Mouse (Mus musculus): Measurements from ENCODE around the gene Mettl18. TPM values are rescaled to one million over a fixed set of nuclear protein-coding genes. Genes with fewer than 3 reads are reported as not detected.

The Mettl18 gene
- 9.3 and 10.6 TPM in 2 replicates for polyA plus RNA-seq (2014; fragmentation: Nextera tagmentation; extraction: Ambion mirVana)

DNA sequence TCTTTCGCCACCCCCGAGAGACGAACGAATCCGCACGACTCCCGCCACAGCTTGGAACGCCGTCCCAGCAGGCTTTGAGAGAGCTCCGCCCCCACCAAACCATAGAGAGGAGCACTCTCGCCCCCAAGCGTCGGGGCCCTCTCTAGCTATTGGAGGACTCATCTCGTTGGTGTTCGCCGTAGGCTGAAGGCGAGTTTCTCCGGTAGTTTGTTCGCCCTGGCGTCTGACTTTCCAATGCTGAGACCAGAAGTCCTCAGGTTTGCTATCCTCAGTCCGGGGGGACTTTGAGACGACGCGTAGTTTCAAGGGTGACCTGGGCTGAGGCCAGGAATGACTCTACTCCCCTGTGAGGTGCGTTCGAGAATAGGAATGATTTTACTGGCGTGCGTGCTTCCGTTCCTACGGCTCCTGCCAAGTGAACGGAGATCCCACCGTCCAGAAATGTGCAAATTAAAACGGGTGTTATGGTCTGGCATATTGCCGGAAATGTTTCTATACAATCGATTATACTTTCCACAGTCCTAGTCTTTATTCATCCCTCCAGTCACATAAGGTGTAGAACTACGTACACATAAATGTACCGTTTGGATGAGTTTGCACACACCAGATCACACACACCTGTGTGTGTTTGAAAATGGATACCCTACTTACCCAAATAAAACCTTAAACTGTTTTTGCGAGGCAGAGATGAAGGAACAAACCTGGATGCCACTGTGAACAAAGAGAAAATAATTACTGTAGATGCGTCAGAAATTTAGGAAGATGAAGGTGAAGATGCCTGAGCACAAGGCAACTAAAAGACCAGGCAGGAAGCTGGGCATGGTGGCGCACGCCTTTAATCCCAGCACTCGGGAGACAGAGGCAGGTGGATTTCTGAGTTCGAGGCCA lies at the start of gene Mettl18, which contains the start of gene BC055324:
Gene Mettl18, plus strand, starts transcription at position 169 of the 888 bp plus-strand sequence.
Gene BC055324, minus strand, starts transcription at position 76 of the 888 bp plus-strand sequence.
- H3K36me3 ChIP-seq (ENCODE audit: control insufficient read depth, insufficient read depth, low read length) = no peaks in the 10 kb centered on the region
- peak; percentile 98 for ATAC-seq
- H3K27ac ChIP-seq (ENCODE audit: low read depth, low read length) = peak within 1 kb of the TSS; percentile 56
- no peaks in the 10 kb centered on the region for H3K9me3 ChIP-seq (replicated peaks; ENCODE audit: control insufficient read depth, low read length)
- 4% methylated on average over 43 of the region's 43 CpGs for WGBS
- H3K4me1 ChIP-seq (ENCODE audit: control insufficient read depth, insufficient read depth, low read length) = peaks cover 8% of the 10 kb centered on the region; the same call in 1 of the 2 replicates
- no peaks in the 10 kb centered on the region for H3K27me3 ChIP-seq (replicated peaks; ENCODE audit: control insufficient read depth, insufficient read depth, low read length)
- H3K9ac ChIP-seq (ENCODE audit: low read length) = peak within 1 kb of the TSS; percentile 73
- peak; percentile 96 for DNase-seq (ENCODE audit: low spot score)
- H3K4me2 ChIP-seq (ENCODE audit: low read length) = peak within 1 kb of the TSS; percentile 73
- peak within 1 kb of the TSS; percentile 70 for H3K4me3 ChIP-seq (ENCODE audit: low read depth, low read length)

DNA sequence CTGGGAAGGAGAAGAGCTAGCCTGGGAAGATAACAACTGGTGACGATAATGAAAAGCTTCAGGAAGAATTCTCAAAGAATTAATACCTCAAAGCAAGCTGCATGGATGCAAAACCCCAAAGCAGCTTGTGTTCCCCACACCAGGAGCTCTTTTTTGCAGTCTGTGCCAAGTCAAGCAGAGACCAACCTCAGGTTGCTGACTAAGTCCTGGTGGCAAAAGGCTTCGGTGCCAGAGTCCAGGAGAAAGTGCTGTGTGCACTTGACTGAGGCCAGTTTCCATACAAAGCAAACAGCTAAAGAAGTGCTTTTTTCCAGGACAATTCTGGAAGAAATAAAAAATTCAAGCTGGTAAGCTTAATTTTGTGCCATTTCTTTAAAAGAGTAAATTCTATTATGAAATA lies 41.3 kb upstream of the Mettl18 start:
- no peak overlapping the region for H3K4me3 ChIP-seq (ENCODE audit: low read depth, low read length)
- WGBS = 96% methylated on average over 2 of the region's 2 CpGs
- ATAC-seq (no peak), DNase-seq (ENCODE audit: low spot score) (no peak)
- H3K36me3 ChIP-seq (ENCODE audit: control insufficient read depth, insufficient read depth, low read length) = peaks cover 80% of the 10 kb centered on the region
- no peak overlapping the region for H3K9ac ChIP-seq (ENCODE audit: low read length)
- no peak overlapping the region for H3K4me2 ChIP-seq (ENCODE audit: low read length)
- no peaks in the 10 kb centered on the region for H3K27me3 ChIP-seq (replicated peaks; ENCODE audit: control insufficient read depth, insufficient read depth, low read length)
- no peaks in the 10 kb centered on the region for H3K9me3 ChIP-seq (replicated peaks; ENCODE audit: control insufficient read depth, low read length)
- no peak overlapping the region for H3K27ac ChIP-seq (ENCODE audit: low read depth, low read length)
- no peaks in the 10 kb centered on the region for H3K4me1 ChIP-seq (ENCODE audit: control insufficient read depth, insufficient read depth, low read length)

DNA sequence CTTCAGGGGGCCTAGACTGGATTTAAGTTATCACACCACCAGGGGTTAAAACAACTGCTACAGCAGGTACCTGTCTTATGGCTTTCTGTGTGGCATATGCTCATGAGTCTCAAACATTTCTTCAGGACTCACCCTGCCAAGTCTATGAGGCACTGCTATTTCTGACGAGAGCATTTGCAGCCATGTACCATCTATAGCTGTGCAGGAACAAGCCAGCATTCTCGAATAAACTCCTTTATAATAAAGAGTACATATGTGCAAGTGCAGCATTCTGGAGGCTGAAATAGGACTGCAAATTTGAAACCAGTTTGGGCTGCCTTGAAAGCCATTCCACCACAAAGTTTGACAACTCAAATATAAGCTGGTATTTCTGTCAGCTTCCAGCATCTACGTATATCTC lies 36.7 kb upstream of the Mettl18 start:
- peaks cover 57% of the 10 kb centered on the region for H3K36me3 ChIP-seq (ENCODE audit: control insufficient read depth, insufficient read depth, low read length)
- no peak overlapping the region for H3K27ac ChIP-seq (ENCODE audit: low read depth, low read length)
- H3K9ac ChIP-seq (ENCODE audit: low read length) = no peak overlapping the region
- H3K27me3 ChIP-seq (replicated peaks; ENCODE audit: control insufficient read depth, insufficient read depth, low read length) = no peaks in the 10 kb centered on the region
- no peak overlapping the region for H3K4me2 ChIP-seq (ENCODE audit: low read length)
- H3K9me3 ChIP-seq (replicated peaks; ENCODE audit: control insufficient read depth, low read length) = no peaks in the 10 kb centered on the region
- WGBS = 91% methylated on average over 3 of the region's 3 CpGs
- H3K4me1 ChIP-seq (ENCODE audit: control insufficient read depth, insufficient read depth, low read length) = no peaks in the 10 kb centered on the region
- H3K4me3 ChIP-seq (ENCODE audit: low read depth, low read length) = no peak overlapping the region
- DNase-seq (ENCODE audit: low spot score) (no peak), ATAC-seq (no peak)

DNA sequence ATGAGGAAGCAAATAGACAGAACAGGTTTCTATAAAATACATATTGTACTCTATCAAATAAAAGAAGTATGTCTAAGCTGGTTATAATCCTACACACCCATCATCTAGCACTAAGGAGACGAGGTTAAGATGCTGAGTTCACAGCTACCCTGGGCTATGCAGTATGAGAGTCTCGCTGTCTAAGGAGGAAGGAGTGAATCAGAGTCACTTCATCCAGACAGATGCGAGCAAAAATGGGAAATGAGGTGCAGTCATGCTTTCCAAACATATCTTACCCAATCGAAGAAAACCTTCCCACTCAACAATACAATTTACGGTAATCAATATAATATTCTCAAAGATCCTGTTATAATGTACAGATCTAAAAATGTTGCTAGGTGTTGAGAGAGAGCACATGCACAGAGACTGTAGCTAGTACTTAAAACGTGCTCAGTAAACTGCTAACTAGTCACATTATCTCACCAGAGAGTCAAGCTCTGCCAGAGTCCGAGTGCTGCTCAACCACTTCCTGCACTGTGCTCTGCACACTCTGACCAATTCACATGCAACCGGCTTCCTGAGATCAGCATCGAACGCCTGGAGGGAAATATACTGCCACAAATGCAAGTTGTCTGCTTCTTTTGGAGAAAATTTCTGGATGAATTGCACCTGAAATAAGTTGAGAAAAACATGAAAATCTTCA lies 30.5 kb upstream of the Mettl18 start:
- DNase-seq (ENCODE audit: low spot score) (no peak), ATAC-seq (no peak)
- 93% methylated on average over 10 of the region's 10 CpGs for WGBS

DNA sequence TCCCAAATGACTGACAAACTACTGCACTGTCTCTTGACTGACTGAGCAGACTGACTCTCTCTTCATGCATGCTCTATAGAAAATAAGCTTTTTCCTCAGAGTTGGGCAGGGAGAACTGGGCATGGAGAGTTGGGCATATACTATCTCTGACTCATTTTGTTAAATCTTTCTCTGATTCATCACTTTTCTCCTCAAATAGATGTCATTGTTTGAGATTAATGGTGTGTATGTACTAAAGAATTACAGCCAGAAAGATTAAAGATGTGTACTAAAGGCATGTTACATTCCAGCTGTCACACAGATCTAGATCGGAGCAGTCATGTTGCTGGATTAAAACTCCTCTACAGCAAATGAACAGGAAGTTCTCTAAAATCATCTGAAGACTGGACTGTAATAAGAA lies 20.2 kb upstream of the Mettl18 start:
- Histone ChIP-seq H3K9ac (ENCODE audit: low read length) (no peak overlapping the region), H3K9me3 (replicated peaks; ENCODE audit: control insufficient read depth, low read length) (no peaks in the 10 kb centered on the region), H3K27me3 (replicated peaks; ENCODE audit: control insufficient read depth, insufficient read depth, low read length) (no peaks in the 10 kb centered on the region), H3K36me3 (ENCODE audit: control insufficient read depth, insufficient read depth, low read length) (peaks cover 9% of the 10 kb centered on the region), H3K4me2 (ENCODE audit: low read length) (no peak overlapping the region), H3K27ac (ENCODE audit: low read depth, low read length) (no peak overlapping the region), H3K4me1 (ENCODE audit: control insufficient read depth, insufficient read depth, low read length) (no peaks in the 10 kb centered on the region), H3K4me3 (ENCODE audit: low read depth, low read length) (no peak overlapping the region)
- DNase-seq (ENCODE audit: low spot score) (no peak), ATAC-seq (no peak)
- 95% methylated on average over 1 of the region's 1 CpGs for WGBS

More for the DNA sequence above, 30.5 kb upstream of the Mettl18 start:
- Histone ChIP-seq H3K27me3 (replicated peaks; ENCODE audit: control insufficient read depth, insufficient read depth, low read length) (no peaks in the 10 kb centered on the region), H3K27ac (ENCODE audit: low read depth, low read length) (no peak overlapping the region), H3K4me1 (ENCODE audit: control insufficient read depth, insufficient read depth, low read length) (no peaks in the 10 kb centered on the region), H3K9ac (ENCODE audit: low read length) (no peak overlapping the region), H3K36me3 (ENCODE audit: control insufficient read depth, insufficient read depth, low read length) (peaks cover 32% of the 10 kb centered on the region), H3K4me2 (ENCODE audit: low read length) (no peak overlapping the region), H3K4me3 (ENCODE audit: low read depth, low read length) (no peak overlapping the region), H3K9me3 (replicated peaks; ENCODE audit: control insufficient read depth, low read length) (no peaks in the 10 kb centered on the region)

DNA sequence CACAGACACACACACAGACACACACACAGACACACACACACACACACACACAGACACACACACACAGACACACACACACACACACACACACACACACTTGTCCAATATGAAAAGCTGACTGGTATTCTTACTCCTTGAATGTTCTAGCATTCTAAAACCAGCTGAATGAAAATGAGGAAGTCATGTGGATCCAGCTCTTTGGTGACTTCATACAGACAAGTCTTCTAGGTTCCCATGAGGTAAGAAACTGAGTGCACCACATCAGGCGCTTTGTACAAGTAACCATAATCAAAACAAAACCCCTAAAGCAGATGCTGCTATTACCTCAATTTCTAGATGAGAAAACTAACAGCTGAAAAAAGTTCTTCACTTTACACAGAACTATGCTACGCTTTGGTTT lies 19.6 kb upstream of the Mettl18 start:
- H3K9me3 ChIP-seq (replicated peaks; ENCODE audit: control insufficient read depth, low read length) = no peaks in the 10 kb centered on the region
- no peaks in the 10 kb centered on the region for H3K4me1 ChIP-seq (ENCODE audit: control insufficient read depth, insufficient read depth, low read length)
- H3K27ac ChIP-seq (ENCODE audit: low read depth, low read length) = no peak overlapping the region
- H3K27me3 ChIP-seq (replicated peaks; ENCODE audit: control insufficient read depth, insufficient read depth, low read length) = no peaks in the 10 kb centered on the region
- DNase-seq (ENCODE audit: low spot score) = no peak
- WGBS = 93% methylated on average over 2 of the region's 2 CpGs
- H3K9ac ChIP-seq (ENCODE audit: low read length) = no peak overlapping the region
- no peak for ATAC-seq
- H3K4me3 ChIP-seq (ENCODE audit: low read depth, low read length) = no peak overlapping the region
- no peak overlapping the region for H3K4me2 ChIP-seq (ENCODE audit: low read length)
- H3K36me3 ChIP-seq (ENCODE audit: control insufficient read depth, insufficient read depth, low read length) = peaks cover 13% of the 10 kb centered on the region

DNA sequence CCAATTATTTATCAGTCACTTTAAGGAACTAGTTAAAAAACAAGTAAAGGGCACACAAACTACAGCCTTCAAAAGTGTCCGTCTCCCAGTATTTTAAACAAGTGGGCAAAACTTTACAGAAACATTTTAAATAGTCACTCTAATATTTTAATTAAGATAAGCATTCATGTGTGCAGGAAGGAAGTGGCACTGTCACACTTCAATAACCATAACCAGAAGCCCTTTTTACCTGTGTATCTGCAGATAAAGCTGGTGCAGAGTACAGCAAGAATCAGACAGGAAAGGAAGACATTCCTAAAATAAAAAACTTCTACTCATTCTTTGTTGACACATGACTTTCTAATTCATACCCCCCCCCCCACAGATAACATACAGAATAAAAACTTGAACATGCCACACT lies 18.2 kb upstream of the Mettl18 start:
- H3K4me3 ChIP-seq (ENCODE audit: low read depth, low read length) = no peak overlapping the region
- H3K4me2 ChIP-seq (ENCODE audit: low read length) = no peak overlapping the region
- DNase-seq (ENCODE audit: low spot score) = no peak
- no peak for ATAC-seq
- WGBS = 98% methylated on average over 1 of the region's 1 CpGs
- no peaks in the 10 kb centered on the region for H3K4me1 ChIP-seq (ENCODE audit: control insufficient read depth, insufficient read depth, low read length)
- no peak overlapping the region for H3K9ac ChIP-seq (ENCODE audit: low read length)
- H3K27me3 ChIP-seq (replicated peaks; ENCODE audit: control insufficient read depth, insufficient read depth, low read length) = no peaks in the 10 kb centered on the region
- no peak overlapping the region for H3K27ac ChIP-seq (ENCODE audit: low read depth, low read length)
- peaks cover 20% of the 10 kb centered on the region for H3K36me3 ChIP-seq (ENCODE audit: control insufficient read depth, insufficient read depth, low read length)
- no peaks in the 10 kb centered on the region for H3K9me3 ChIP-seq (replicated peaks; ENCODE audit: control insufficient read depth, low read length)

DNA sequence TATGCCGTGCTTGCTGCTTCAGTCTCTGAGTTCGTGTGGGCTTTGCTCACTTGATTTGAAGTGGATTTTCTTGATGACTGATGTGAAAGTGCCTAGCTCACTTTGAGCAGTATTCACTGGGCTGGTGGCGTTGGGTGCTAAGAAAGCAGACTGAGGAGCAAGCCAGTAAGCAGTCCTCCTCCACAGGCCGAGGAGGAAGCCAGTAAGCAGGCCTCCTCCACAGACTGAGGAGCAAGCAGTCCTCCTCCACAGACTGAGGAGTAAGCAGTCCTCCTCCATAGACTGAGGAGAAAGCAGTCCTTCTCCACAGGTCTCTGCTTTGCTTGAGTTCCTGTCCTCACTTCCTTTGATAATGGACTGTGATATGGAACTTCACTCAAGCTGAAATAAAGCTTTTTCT lies 2.3 kb upstream of the Mettl18 start:
- Histone ChIP-seq H3K4me1 (ENCODE audit: control insufficient read depth, insufficient read depth, low read length) (peaks cover 8% of the 10 kb centered on the region; the same call in 1 of the 2 replicates), H3K4me3 (ENCODE audit: low read depth, low read length) (no peak overlapping the region), H3K4me2 (ENCODE audit: low read length) (no peak overlapping the region), H3K27me3 (replicated peaks; ENCODE audit: control insufficient read depth, insufficient read depth, low read length) (no peaks in the 10 kb centered on the region), H3K9me3 (replicated peaks; ENCODE audit: control insufficient read depth, low read length) (no peaks in the 10 kb centered on the region), H3K36me3 (ENCODE audit: control insufficient read depth, insufficient read depth, low read length) (no peaks in the 10 kb centered on the region), H3K27ac (ENCODE audit: low read depth, low read length) (no peak overlapping the region), H3K9ac (ENCODE audit: low read length) (no peak overlapping the region)
- 90% methylated on average over 4 of the region's 4 CpGs for WGBS
- no peak for ATAC-seq
- DNase-seq (ENCODE audit: low spot score) = no peak
